Mouse (Mus musculus) C2C12 (cell line): ENCODE measurements around the gene Nxpe4.

ENCODE experiments used
- MAX ChIP-seq: IDR thresholded peaks from one replicate; pipeline ENCODE4 v1.6.1; 2011; ENCODE audit warnings: mild to moderate bottlenecking, control low read depth
- USF1 ChIP-seq: IDR thresholded peaks from one replicate; pipeline ENCODE4 v1.6.1; 2011; ENCODE audit warnings: low read depth, mild to moderate bottlenecking, control low read depth, moderate library complexity

DNA sequence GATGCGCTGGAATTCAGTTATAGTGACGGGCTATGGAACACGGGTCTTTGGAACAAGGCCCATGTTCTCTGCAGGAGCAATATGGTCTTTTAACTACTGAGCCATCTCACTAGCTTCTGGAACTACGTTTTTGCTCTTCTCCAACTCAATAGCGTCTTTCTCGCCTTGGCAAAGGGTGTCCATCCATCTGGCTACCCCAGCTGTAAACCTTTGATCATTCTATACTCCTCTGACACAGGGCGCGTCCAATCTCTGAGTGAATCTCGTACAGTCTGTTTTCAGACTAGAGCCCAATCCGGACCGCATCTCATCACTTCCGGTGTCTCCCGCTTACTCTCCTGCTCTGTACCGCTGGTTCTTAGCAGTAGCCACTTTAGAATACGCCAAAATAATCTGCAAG is 115.0 kb downstream of the Nxpe4 start:
- TF ChIP-seq MAX = no peak
- TF ChIP-seq USF1 = no peak
